Mouse (Mus musculus) lung, adult 2 months (tissue): ENCODE data around the gene Acoxl.

Experiments used
- CTCF ChIP-seq: fragments of 200-500 bp; IDR thresholded peaks from 2 replicates; pipeline ENCODE4 v1.5.1; 2011; ENCODE audit warnings: mild to moderate bottlenecking, low read length, control low read depth; ENCODE audit not compliant: insufficient read depth
- POLR2A ChIP-seq: fragments of 200-500 bp; IDR thresholded peaks from 2 replicates; pipeline ENCODE4 v1.6.1; 2011; ENCODE audit warnings: low read depth, mild to moderate bottlenecking, control low read depth, low read length, borderline replicate concordance; ENCODE audit errors: extremely low read depth

- TF ChIP-seq POLR2A (no peak), CTCF (no peak)
Measured at GRCm38 (mm10) chr2:128104815-128105214, 266.1 kb downstream of the Acoxl start.
